Mouse (Mus musculus) forebrain, embryonic 16.5 days (tissue): ENCODE measurements at regions not wholly inside any gene's neighbourhood (a gene's known extent, or its start where the extent isn't known, plus 50 kb on each side); places are given as distances from the start of the nearest gene placed in this dataset.

Experiments used
- ATAC-seq: fragments of 200-750 bp; cut with Nextera tagmentation; 2 replicates; pipeline ENCODE4 v1.8.0; 2017; ENCODE audit warnings: mild to moderate bottlenecking, moderate library complexity
- H3K27ac ChIP-seq: fragments of 300-500 bp; sonication (generic); 2 replicates; pipeline ENCODE4 v1.5.1; 2014; ENCODE audit warnings: low read length, control low read depth
- H3K27me3 ChIP-seq: fragments of 300-500 bp; sonication (generic); replicated peaks from 2 replicates; pipeline ENCODE4 v1.6.1; 2014; ENCODE audit warnings: low read length; ENCODE audit not compliant: control insufficient read depth, insufficient read depth
- H3K36me3 ChIP-seq: fragments of 300-500 bp; sonication (generic); 2 replicates; pipeline ENCODE4 v1.6.1; 2014; ENCODE audit not compliant: control insufficient read depth, insufficient read depth
- H3K4me1 ChIP-seq: fragments of 300-500 bp; sonication (generic); replicated peaks from 2 replicates; pipeline ENCODE4 v1.6.1; 2014; ENCODE audit warnings: low read length; ENCODE audit not compliant: control insufficient read depth, insufficient read depth
- H3K4me2 ChIP-seq: fragments of 300-500 bp; sonication (generic); 2 replicates; pipeline ENCODE4 v1.6.1; 2014; ENCODE audit warnings: mild to moderate bottlenecking, low read length, control low read depth
- H3K4me3 ChIP-seq: fragments of 300-500 bp; sonication (generic); replicated peaks from 2 replicates; pipeline ENCODE4 v1.5.1; 2014; ENCODE audit warnings: mild to moderate bottlenecking, low read length, control low read depth
- H3K9ac ChIP-seq: fragments of 300-500 bp; sonication (generic); replicated peaks from 2 replicates; pipeline ENCODE4 v1.6.1; 2014; ENCODE audit warnings: low read depth, low read length, control low read depth
- H3K9me3 ChIP-seq: fragments of 300-500 bp; sonication (generic); 2 replicates; pipeline ENCODE4 v1.6.1; 2016; ENCODE audit warnings: low read length; ENCODE audit not compliant: control insufficient read depth
- WGBS: fragments of 180-500 bp; shearing (Covaris S2); extraction: QIAGEN DNeasy Blood & Tissue Kit; methylation state at CpG from one replicate; pipeline ENCODE4 v1.1.7; 2014; 5-methylcytosine and 5-hydroxymethylcytosine counted together

DNA sequence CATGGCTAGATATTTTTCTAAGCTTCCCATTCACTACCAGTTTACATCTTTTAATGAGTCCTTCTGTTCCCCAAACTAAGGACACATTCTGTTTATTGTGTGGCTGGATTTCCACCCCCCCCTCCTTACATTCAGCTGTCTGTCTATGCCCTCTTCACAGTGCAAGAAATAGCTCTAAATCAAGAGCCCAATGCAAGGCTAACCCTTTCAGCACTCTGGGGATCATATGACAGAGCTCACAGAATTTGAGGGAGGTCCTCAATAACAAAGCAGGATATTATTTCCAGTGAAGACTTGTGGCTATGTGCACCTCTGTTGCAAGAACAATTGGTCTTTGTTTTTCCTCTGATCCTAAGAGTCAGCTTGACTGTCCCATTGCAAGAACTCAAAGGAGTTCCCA is 874.1 kb upstream of the Gje1 start:
- H3K4me1 ChIP-seq, result no peaks in the 10 kb centered on the region
- H3K27ac ChIP-seq, result no peak overlapping the region
- H3K36me3 ChIP-seq, result no peaks in the 10 kb centered on the region
- no peak overlapping the region for H3K4me3 ChIP-seq
- ATAC-seq, result no peak
- H3K9ac ChIP-seq, result no peak overlapping the region
- no peaks in the 10 kb centered on the region for H3K9me3 ChIP-seq
- no peak overlapping the region for H3K4me2 ChIP-seq
- no peaks in the 10 kb centered on the region for H3K27me3 ChIP-seq

GRCm38 (mm10) chr10:15586081-15586480 is 868.1 kb upstream of the Gje1 start:
- Histone ChIP-seq H3K36me3 (no peaks in the 10 kb centered on the region), H3K4me2 (no peak overlapping the region), H3K9me3 (no peaks in the 10 kb centered on the region), H3K27ac (no peak overlapping the region), H3K4me1 (no peaks in the 10 kb centered on the region), H3K4me3 (no peak overlapping the region), H3K9ac (no peak overlapping the region), H3K27me3 (no peaks in the 10 kb centered on the region)
- 67% methylated on average over 6 of the region's 6 CpGs for WGBS
- ATAC-seq, result no peak

- Histone ChIP-seq H3K9me3 (peaks cover 5% of the 10 kb centered on the region; the same call in 1 of the 2 replicates), H3K4me1 (no peaks in the 10 kb centered on the region), H3K27ac (no peak overlapping the region), H3K9ac (no peak overlapping the region), H3K4me2 (no peak overlapping the region), H3K36me3 (no peaks in the 10 kb centered on the region), H3K4me3 (no peak overlapping the region), H3K27me3 (no peaks in the 10 kb centered on the region)
- no peak for ATAC-seq
Observed at GRCm38 (mm10) chr10:15564119-15564518, 846.1 kb upstream of the Gje1 start.

- Histone ChIP-seq H3K27me3 (no peaks in the 10 kb centered on the region), H3K36me3 (no peaks in the 10 kb centered on the region), H3K9me3 (no peaks in the 10 kb centered on the region), H3K27ac (no peak overlapping the region), H3K4me2 (no peak overlapping the region), H3K9ac (no peak overlapping the region), H3K4me3 (no peak overlapping the region), H3K4me1 (no peaks in the 10 kb centered on the region)
- WGBS, result 42% methylated on average over 3 of the region's 3 CpGs
- no peak; the same call in 1 of the 2 replicates for ATAC-seq
Observed at GRCm38 (mm10) chr10:15553407-15554064, 835.5 kb upstream of the Gje1 start.

DNA sequence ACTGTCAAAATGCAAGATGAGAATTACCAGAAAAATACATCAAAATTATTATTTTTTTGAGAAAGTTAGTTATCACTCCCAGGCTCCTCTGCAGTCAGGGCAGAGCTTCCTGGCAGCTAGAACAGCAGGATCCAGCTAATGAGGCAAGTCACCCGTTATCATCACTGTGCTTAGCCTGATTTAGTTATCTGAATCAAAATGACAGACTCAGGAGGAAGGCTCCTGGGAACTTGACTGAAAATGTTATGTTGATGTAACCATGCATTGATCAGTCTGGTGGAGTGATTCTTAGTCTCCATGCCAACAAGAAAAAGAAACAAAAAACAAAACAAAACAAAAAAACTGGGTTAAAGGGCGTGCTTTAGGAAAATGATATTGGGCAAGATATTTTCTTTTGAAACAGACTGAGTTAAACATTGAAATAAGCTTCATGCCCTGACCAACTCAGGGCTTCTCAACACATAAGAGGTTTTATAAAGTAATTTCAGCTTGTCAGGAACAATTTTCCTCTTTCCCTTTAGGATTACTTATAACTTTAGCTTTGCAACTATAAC is 823.9 kb upstream of the Gje1 start:
- Histone ChIP-seq H3K9ac (no peak overlapping the region), H3K4me1 (0 out of 2 replicates have a peak, but pooled peaks cover 3% of the 10 kb centered on the region), H3K36me3 (no peaks in the 10 kb centered on the region), H3K4me3 (no peak overlapping the region), H3K27me3 (no peaks in the 10 kb centered on the region), H3K4me2 (no peak overlapping the region), H3K9me3 (no peaks in the 10 kb centered on the region), H3K27ac (no peak overlapping the region)
- peak; percentile 61 for ATAC-seq
- WGBS, result 27% methylated on average over 2 of the region's 2 CpGs

DNA sequence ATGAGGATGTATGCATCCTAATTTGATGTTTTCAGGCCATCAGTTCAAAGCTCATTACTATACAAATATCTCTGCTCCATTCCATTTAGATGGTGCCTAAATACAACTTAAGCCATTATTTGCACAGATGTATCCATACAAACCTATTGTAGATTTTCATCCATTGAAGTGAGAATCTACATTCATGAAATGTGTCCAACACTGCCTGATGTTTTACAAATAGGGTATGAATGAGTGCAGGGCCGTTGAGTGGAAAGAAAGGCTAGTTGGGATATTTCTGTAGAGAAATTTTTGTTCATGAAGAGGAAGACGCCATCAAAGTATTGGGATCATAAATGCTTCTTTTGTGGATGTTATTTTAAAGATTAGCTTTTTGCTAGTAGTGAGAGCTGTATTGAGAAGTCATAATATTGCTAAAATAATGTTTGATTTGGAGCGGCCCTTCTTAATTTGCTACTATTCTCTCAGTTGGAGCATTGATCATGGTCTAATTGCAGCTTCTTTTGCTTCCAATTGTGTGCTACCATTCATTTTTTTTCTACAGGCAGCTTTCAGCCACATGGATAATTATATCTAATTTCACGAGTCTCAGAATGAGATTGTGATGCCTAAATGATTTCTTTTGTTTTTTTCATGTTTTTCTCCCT is 822.9 kb upstream of the Gje1 start:
- H3K27ac ChIP-seq, result no peak overlapping the region
- 0 out of 2 replicates have a peak, but pooled peaks cover 3% of the 10 kb centered on the region for H3K4me1 ChIP-seq
- no peaks in the 10 kb centered on the region for H3K36me3 ChIP-seq
- H3K4me2 ChIP-seq, result no peak overlapping the region
- no peak overlapping the region for H3K4me3 ChIP-seq
- no peaks in the 10 kb centered on the region for H3K27me3 ChIP-seq
- WGBS, result 54% methylated on average over 4 of the region's 4 CpGs
- H3K9ac ChIP-seq, result no peak overlapping the region
- no peaks in the 10 kb centered on the region for H3K9me3 ChIP-seq
- ATAC-seq, result peak; percentile 68

GRCm38 (mm10) chr10:15536053-15536452 is 818.0 kb upstream of the Gje1 start:
- WGBS, result 91% methylated on average over 2 of the region's 2 CpGs
- H3K4me3 ChIP-seq, result no peak overlapping the region
- no peak overlapping the region for H3K4me2 ChIP-seq
- H3K36me3 ChIP-seq, result no peaks in the 10 kb centered on the region
- H3K27ac ChIP-seq, result no peak overlapping the region
- H3K9me3 ChIP-seq, result no peaks in the 10 kb centered on the region
- H3K9ac ChIP-seq, result no peak overlapping the region
- no peak for ATAC-seq
- H3K4me1 ChIP-seq, result no peaks in the 10 kb centered on the region
- H3K27me3 ChIP-seq, result no peaks in the 10 kb centered on the region

- Histone ChIP-seq H3K9ac (no peak overlapping the region), H3K27me3 (no peaks in the 10 kb centered on the region), H3K4me2 (no peak overlapping the region), H3K4me1 (no peaks in the 10 kb centered on the region), H3K27ac (no peak overlapping the region), H3K9me3 (no peaks in the 10 kb centered on the region), H3K4me3 (no peak overlapping the region), H3K36me3 (no peaks in the 10 kb centered on the region)
- no peak for ATAC-seq
- WGBS, result 97% methylated on average over 2 of the region's 2 CpGs
Observed at GRCm38 (mm10) chr10:15487367-15487766, 769.4 kb upstream of the Gje1 start.

DNA sequence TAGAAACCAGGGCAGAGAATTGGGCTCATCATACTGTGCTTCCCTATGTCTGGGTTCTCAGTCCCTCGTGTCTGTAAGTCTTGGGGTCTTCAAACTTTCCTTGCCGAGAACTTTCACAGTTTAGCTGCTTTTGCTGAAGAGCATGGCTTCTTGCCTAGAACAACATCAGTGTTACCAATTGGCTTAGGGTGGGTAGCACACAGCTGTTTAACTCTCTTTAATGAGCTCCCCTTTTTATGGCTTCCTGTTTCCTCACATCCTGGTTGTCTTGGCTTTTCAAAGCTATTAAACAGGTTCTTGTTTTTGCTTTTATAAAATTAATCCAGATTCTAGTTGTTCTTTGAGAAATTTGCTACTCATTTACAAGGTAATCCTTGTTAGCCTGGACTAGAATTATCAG is 725.3 kb upstream of the Gje1 start:
- 89% methylated on average over 2 of the region's 2 CpGs for WGBS
- Histone ChIP-seq H3K4me3 (no peak overlapping the region), H3K36me3 (no peaks in the 10 kb centered on the region)

More for the DNA sequence above, 725.3 kb upstream of the Gje1 start:
- no peak for ATAC-seq
- H3K27ac ChIP-seq, result no peak overlapping the region
- H3K9me3 ChIP-seq, result no peaks in the 10 kb centered on the region
- H3K9ac ChIP-seq, result no peak overlapping the region
- no peak overlapping the region for H3K4me2 ChIP-seq
- no peaks in the 10 kb centered on the region for H3K27me3 ChIP-seq
- no peaks in the 10 kb centered on the region for H3K4me1 ChIP-seq
